Mouse (Mus musculus): ENCODE data around the gene Dynll2. TPM values are rescaled to one million over a fixed set of nuclear protein-coding genes. Genes with fewer than 3 reads are reported as not detected.

The Dynll2 gene
- polyA plus RNA-seq, 1 experiment from 2014 or later = 25.6 TPM

GRCm38 (mm10) chr11:87957066-87957465 lies 30.3 kb downstream of the Dynll2 start:
- Histone ChIP-seq H3K4me2 (ENCODE audit: low read depth, low read length) (no peak overlapping the region), H3K9ac (ENCODE audit: low read length) (no peak overlapping the region), H3K9me3 (replicated peaks; ENCODE audit: control insufficient read depth, low read length) (no peaks in the 10 kb centered on the region), H3K4me1 (ENCODE audit: control insufficient read depth, insufficient read depth, low read length) (no peaks in the 10 kb centered on the region), H3K27me3 (ENCODE audit: control insufficient read depth, insufficient read depth, low read length) (no peaks in the 10 kb centered on the region), H3K27ac (ENCODE audit: low read length) (no peak overlapping the region), H3K4me3 (ENCODE audit: low read length) (no peak overlapping the region), H3K36me3 (ENCODE audit: control insufficient read depth, insufficient read depth) (no peaks in the 10 kb centered on the region)
- ATAC-seq (replicated peaks; ENCODE audit: extremely low read depth, insufficient read depth, low FRiP score) = no peak
- 35% methylated on average over 7 of the region's 7 CpGs for WGBS

- Histone ChIP-seq H3K4me1 (ENCODE audit: control insufficient read depth, insufficient read depth, low read length) (no peaks in the 10 kb centered on the region), H3K9me3 (replicated peaks; ENCODE audit: control insufficient read depth, low read length) (no peaks in the 10 kb centered on the region), H3K9ac (ENCODE audit: low read length) (no peak overlapping the region), H3K36me3 (ENCODE audit: control insufficient read depth, insufficient read depth) (no peaks in the 10 kb centered on the region), H3K4me2 (ENCODE audit: low read depth, low read length) (no peak overlapping the region), H3K27me3 (ENCODE audit: control insufficient read depth, insufficient read depth, low read length) (no peaks in the 10 kb centered on the region), H3K27ac (ENCODE audit: low read length) (no peak overlapping the region), H3K4me3 (ENCODE audit: low read length) (no peak overlapping the region)
- ATAC-seq (replicated peaks; ENCODE audit: extremely low read depth, insufficient read depth, low FRiP score) = no peak
- 10% methylated on average over 1 of the region's 1 CpGs for WGBS
Measured at GRCm38 (mm10) chr11:87955144-87955543, 32.2 kb downstream of the Dynll2 start.

GRCm38 (mm10) chr11:87949990-87950389 lies 37.3 kb downstream of the Dynll2 start:
- Histone ChIP-seq H3K27ac (ENCODE audit: low read length) (no peak overlapping the region), H3K4me2 (ENCODE audit: low read depth, low read length) (no peak overlapping the region), H3K9ac (ENCODE audit: low read length) (no peak overlapping the region), H3K36me3 (ENCODE audit: control insufficient read depth, insufficient read depth) (no peaks in the 10 kb centered on the region), H3K9me3 (replicated peaks; ENCODE audit: control insufficient read depth, low read length) (no peaks in the 10 kb centered on the region), H3K4me1 (ENCODE audit: control insufficient read depth, insufficient read depth, low read length) (no peaks in the 10 kb centered on the region), H3K27me3 (ENCODE audit: control insufficient read depth, insufficient read depth, low read length) (no peaks in the 10 kb centered on the region), H3K4me3 (ENCODE audit: low read length) (no peak overlapping the region)
- no peak for ATAC-seq (replicated peaks; ENCODE audit: extremely low read depth, insufficient read depth, low FRiP score)
- 0% methylated on average over 2 of the region's 2 CpGs for WGBS

GRCm38 (mm10) chr11:87935467-87935866 lies 51.9 kb downstream of the Dynll2 start:
- Histone ChIP-seq H3K9ac (ENCODE audit: low read length) (no peak overlapping the region), H3K9me3 (replicated peaks; ENCODE audit: control insufficient read depth, low read length) (no peaks in the 10 kb centered on the region), H3K27me3 (ENCODE audit: control insufficient read depth, insufficient read depth, low read length) (no peaks in the 10 kb centered on the region), H3K4me3 (ENCODE audit: low read length) (no peak overlapping the region), H3K27ac (ENCODE audit: low read length) (no peak overlapping the region), H3K4me1 (ENCODE audit: control insufficient read depth, insufficient read depth, low read length) (no peaks in the 10 kb centered on the region), H3K4me2 (ENCODE audit: low read depth, low read length) (no peak overlapping the region), H3K36me3 (ENCODE audit: control insufficient read depth, insufficient read depth) (no peaks in the 10 kb centered on the region)
- no peak for ATAC-seq (replicated peaks; ENCODE audit: extremely low read depth, insufficient read depth, low FRiP score)
- WGBS = 56% methylated on average over 3 of the region's 3 CpGs

- no peak overlapping the region for H3K4me3 ChIP-seq (ENCODE audit: low read length)
- no peaks in the 10 kb centered on the region for H3K4me1 ChIP-seq (ENCODE audit: control insufficient read depth, insufficient read depth, low read length)
- no peak overlapping the region for H3K4me2 ChIP-seq (ENCODE audit: low read depth, low read length)
- WGBS = 63% methylated on average over 2 of the region's 2 CpGs
- no peaks in the 10 kb centered on the region for H3K36me3 ChIP-seq (ENCODE audit: control insufficient read depth, insufficient read depth)
- no peak overlapping the region for H3K9ac ChIP-seq (ENCODE audit: low read length)
- H3K27me3 ChIP-seq (ENCODE audit: control insufficient read depth, insufficient read depth, low read length) = no peaks in the 10 kb centered on the region
- H3K9me3 ChIP-seq (replicated peaks; ENCODE audit: control insufficient read depth, low read length) = no peaks in the 10 kb centered on the region
- H3K27ac ChIP-seq (ENCODE audit: low read length) = no peak overlapping the region
- no peak for ATAC-seq (replicated peaks; ENCODE audit: extremely low read depth, insufficient read depth, low FRiP score)
Measured at GRCm38 (mm10) chr11:87933731-87934130, 53.6 kb downstream of the Dynll2 start.

GRCm38 (mm10) chr11:87930348-87930747 lies 57.0 kb downstream of the Dynll2 start:
- H3K27me3 ChIP-seq (ENCODE audit: control insufficient read depth, insufficient read depth, low read length) = no peaks in the 10 kb centered on the region
- ATAC-seq (replicated peaks; ENCODE audit: extremely low read depth, insufficient read depth, low FRiP score) = no peak
- no peak overlapping the region for H3K4me3 ChIP-seq (ENCODE audit: low read length)
- H3K4me1 ChIP-seq (ENCODE audit: control insufficient read depth, insufficient read depth, low read length) = no peaks in the 10 kb centered on the region
- no peak overlapping the region for H3K4me2 ChIP-seq (ENCODE audit: low read depth, low read length)
- 86% methylated on average over 2 of the region's 2 CpGs for WGBS
- H3K27ac ChIP-seq (ENCODE audit: low read length) = no peak overlapping the region
- no peaks in the 10 kb centered on the region for H3K9me3 ChIP-seq (replicated peaks; ENCODE audit: control insufficient read depth, low read length)
- H3K9ac ChIP-seq (ENCODE audit: low read length) = no peak overlapping the region
- no peaks in the 10 kb centered on the region for H3K36me3 ChIP-seq (ENCODE audit: control insufficient read depth, insufficient read depth)

Other genes with a start within 250 kb of the Dynll2 start
- 100 and 111 TPM in 2 replicates for gene Supt4a, start 250.0 kb downstream of the Dynll2 start, polyA plus RNA-seq (2015; fragmentation: Nextera tagmentation; extraction: Ambion mirVana)
- 1.1 and 1.2 TPM in 2 replicates for gene Tspoap1, start 227.0 kb downstream of the Dynll2 start, polyA plus RNA-seq (2015; fragmentation: Nextera tagmentation; extraction: Ambion mirVana)
- gene Mpo, start 194.0 kb downstream of the Dynll2 start, polyA plus RNA-seq (2015; fragmentation: Nextera tagmentation; extraction: Ambion mirVana) = 1.0 and 2.9 TPM in 2 replicates
- 0.92 and 1.1 TPM in 2 replicates for gene Lpo, start 159.2 kb downstream of the Dynll2 start, polyA plus RNA-seq (2015; fragmentation: Nextera tagmentation; extraction: Ambion mirVana)
- 7.3 and 7.7 TPM in 2 replicates for gene Mks1, start 134.3 kb downstream of the Dynll2 start, polyA plus RNA-seq (2015; fragmentation: Nextera tagmentation; extraction: Ambion mirVana)
- gene Epx, start 112.0 kb downstream of the Dynll2 start, polyA plus RNA-seq (2015; fragmentation: Nextera tagmentation; extraction: Ambion mirVana) = 0.30 and 0.45 TPM in 2 replicates
- gene Olfr462, start 95.3 kb downstream of the Dynll2 start, polyA plus RNA-seq (2015; fragmentation: Nextera tagmentation; extraction: Ambion mirVana) = not detected in 2 replicates
- not detected in 2 replicates for gene Olfr463, start 90.1 kb downstream of the Dynll2 start, polyA plus RNA-seq (2015; fragmentation: Nextera tagmentation; extraction: Ambion mirVana)
- gene Olfr464, start 66.6 kb downstream of the Dynll2 start, polyA plus RNA-seq (2015; fragmentation: Nextera tagmentation; extraction: Ambion mirVana) = not detected in 2 replicates
- gene Srsf1, start 59.8 kb upstream of the Dynll2 start, polyA plus RNA-seq (2015; fragmentation: Nextera tagmentation; extraction: Ambion mirVana) = 158 and 185 TPM in 2 replicates
- gene Vezf1, start 80.7 kb upstream of the Dynll2 start, polyA plus RNA-seq (2015; fragmentation: Nextera tagmentation; extraction: Ambion mirVana) = 22.3 and 24.3 TPM in 2 replicates
- gene Cuedc1, start 110.5 kb upstream of the Dynll2 start, polyA plus RNA-seq (2015; fragmentation: Nextera tagmentation; extraction: Ambion mirVana) = 15.2 and 17.6 TPM in 2 replicates
- gene Mrps23, start 216.9 kb upstream of the Dynll2 start, polyA plus RNA-seq (2015; fragmentation: Nextera tagmentation; extraction: Ambion mirVana) = 97.6 and 105 TPM in 2 replicates

Measured in heart, embryonic 16.5 days (tissue).